Mouse (Mus musculus): ENCODE data around the gene Zfp809. TPM values are rescaled to one million over a fixed set of nuclear protein-coding genes. Genes with fewer than 3 reads are reported as not detected.
"Not testable (repeated sequence)": the region's sequence is repeated elsewhere in the genome, so short reads cannot be mapped to it uniquely, and the experiment has no call there.

Gene Zfp809
- total RNA-seq (2022), result 10 to 100 TPM; 21.2 to 23.1 (median 22.5) TPM

DNA sequence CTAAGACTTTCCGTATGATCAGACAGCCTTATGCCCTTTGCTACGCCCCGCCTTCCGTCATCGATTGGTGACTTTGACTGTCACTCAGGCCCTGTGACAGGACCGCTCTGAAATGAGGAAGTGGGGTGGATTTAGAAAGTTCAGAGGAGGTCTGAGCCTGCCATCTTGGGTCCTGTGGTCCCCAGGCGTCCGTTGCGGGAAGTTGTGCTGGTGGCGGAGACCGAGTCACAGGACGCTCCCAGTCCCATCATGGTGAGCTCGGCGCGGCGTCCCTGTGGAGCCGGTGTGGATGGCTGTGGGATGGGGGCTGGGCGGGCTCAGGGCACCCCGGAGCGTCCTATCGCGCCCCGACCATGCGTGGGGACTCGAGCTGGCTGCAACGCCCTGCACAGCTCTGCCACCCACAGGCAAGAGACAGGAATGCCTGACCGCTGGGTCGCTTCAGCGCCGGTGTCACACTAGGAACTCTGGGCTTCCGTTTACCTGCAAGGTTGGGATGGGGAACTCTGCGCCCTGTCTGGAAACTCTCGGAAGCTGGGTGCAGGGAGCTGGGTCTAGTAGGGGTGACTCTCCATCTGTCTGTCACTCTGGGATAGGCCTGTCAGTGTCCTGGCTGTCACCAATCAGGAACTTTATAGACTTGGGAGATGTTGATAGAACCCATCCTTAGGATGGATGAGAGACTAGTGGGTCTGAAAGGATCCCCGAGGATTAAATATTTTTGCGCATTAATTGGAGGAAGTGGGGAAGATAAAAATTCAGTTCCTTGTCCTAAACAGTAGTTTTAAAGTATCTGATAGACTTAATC is at the start of gene Zfp809:
Zfp809 (plus strand) TSS at position 134 of the 808 bp plus-strand sequence.
- DNase-seq (ENCODE audit: low spot score in 2 of 2), result peak; percentile 98 to 100

GRCm38 (mm10) chr9:22188025-22188611 is 37.4 kb upstream of the Zfp809 start, which contains the start of gene Zfp872:
TSS of gene Zfp872 (plus strand) at chr9:22188090.
- DNase-seq (ENCODE audit: low spot score in 2 of 2), result no peak

- DNase-seq (ENCODE audit: low spot score in 2 of 2), result no peak
These were observed 29.1 kb upstream of the Zfp809 start for GRCm38 (mm10) chr9:22196412-22196811.

DNA sequence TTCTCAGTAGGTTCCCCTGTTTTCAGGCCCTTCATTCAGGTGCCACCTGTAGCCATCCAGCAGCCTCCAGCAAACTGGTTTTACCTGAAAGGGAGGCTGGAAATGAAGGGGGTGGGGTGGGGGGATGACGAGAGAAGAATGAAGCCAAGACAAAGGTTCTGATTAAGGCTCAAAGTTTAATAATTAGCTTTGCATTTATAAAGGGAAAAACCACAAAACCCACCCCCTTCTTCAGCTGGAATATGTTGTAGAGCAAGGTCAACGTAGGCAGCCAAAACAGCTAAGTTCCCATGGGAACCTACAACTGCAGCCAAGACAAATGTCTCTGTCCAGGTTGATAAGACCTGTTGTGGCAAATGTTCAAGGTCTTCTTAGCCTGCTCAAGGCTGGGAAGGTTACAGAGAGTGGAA is 11.7 kb upstream of the Zfp809 start:
- no peak for DNase-seq (ENCODE audit: low spot score in 2 of 2)

DNA sequence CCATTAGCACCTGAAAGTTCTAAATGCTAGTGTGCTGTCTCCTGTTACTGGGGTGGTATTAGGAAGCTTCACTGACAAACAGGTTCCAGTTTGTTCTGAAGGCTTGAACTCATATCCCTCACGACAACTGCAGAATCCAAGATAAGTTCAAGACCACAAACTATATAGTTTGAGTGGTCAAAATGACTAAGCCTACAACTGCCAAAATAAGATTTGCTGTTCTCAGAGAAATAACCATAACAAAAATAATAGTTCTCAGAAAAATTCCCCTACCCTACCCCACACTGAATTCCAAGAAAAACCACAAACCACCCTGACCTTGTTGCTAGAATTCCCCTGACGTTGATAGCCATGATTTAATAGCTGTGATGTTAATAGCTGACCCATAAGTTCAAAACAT is 11.0 kb upstream of the Zfp809 start:
- DNase-seq (ENCODE audit: low spot score in 2 of 2), result no peak

- DNase-seq (ENCODE audit: low spot score in 2 of 2), result no peak
These were observed 8.8 kb upstream of the Zfp809 start for GRCm38 (mm10) chr9:22216705-22217104.

DNA sequence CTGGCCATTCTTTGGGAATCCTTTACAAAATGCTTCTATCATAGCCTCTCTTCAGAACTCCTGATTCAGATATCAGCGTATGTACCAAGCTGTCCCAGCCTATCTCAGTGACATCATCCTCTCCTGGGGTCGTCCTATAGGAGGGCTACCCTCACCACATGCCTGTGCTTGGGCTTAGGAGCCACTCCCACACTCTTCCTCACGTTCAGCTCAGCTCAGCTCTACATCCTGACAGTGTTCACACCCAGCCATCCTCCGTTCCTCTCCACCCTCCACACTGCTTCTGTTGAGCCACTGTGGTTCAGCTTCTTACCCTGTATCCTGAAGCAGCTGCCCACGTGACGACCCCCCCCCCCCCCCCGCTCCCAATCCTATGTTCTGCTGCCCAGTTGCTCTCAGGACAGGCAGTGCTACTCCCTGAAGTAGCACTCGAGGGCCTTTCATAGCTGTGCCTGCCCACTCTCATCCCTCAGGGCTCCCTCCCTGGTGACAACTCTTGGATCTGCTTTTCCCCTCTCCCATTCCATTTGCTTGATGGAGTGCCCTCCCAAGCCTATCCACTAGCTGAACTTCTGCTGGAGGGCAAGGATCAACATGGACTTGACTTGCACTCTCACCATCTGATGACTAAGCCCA is 7.5 kb upstream of the Zfp809 start:
- no peak for DNase-seq (ENCODE audit: low spot score in 2 of 2)

- no peak for DNase-seq (ENCODE audit: low spot score in 2 of 2)
These were observed 1.4 kb upstream of the Zfp809 start for GRCm38 (mm10) chr9:22224066-22224465.

- DNase-seq (ENCODE audit: low spot score in 2 of 2), result no peak
These were observed 694 bp upstream of the Zfp809 start for GRCm38 (mm10) chr9:22224536-22225503.

GRCm38 (mm10) chr9:22226389-22226673 is 817 bp downstream of the Zfp809 start:
- DNase-seq (ENCODE audit: low spot score in 2 of 2), result not testable (repeated sequence)

DNA sequence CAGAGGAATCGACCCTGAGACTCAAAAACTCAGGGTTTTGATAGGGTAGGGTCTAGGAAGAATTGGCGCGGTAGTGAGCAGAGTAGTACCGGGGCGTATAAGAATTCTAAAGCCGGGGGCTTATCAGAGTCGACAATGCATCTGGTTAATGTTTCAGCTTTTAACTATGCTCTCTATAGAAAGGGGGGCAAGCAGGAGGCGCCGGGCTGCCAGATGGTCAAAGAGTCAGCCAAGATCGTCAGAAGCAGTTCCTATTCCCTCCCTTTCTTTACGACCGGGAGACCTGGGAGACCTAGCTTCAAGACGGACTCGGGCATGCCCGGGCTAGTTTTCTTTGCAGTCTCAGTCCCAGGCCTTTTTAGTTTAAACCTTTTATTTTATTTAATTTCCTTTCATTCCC is 1.3 kb downstream of the Zfp809 start:
- DNase-seq (ENCODE audit: low spot score in 2 of 2), result no peak

GRCm38 (mm10) chr9:22229386-22230026 is 4.0 kb downstream of the Zfp809 start:
- no peak for DNase-seq (ENCODE audit: low spot score in 2 of 2)

- DNase-seq (ENCODE audit: low spot score in 2 of 2), result no peak
These were observed 4.5 kb downstream of the Zfp809 start for GRCm38 (mm10) chr9:22230061-22230460.

DNA sequence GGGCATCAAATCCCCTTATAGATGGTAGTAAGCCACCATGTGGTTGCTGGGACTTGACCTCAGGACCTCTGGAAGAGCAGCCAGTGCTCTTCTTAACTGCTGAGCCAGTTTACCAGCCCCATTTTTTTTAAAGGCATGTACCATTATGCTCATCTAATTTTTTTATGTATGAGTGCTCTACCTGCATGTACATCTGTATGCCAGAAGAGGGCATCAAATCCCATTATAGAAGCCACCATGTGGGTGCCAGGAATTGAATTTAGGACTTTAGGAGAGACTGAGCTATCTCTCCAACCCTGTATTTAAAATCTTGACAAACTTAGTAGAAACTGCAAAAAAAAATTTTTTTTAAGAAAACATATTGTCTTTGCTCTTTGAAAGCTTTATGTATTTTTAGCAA is 5.0 kb downstream of the Zfp809 start:
- DNase-seq (ENCODE audit: low spot score in 2 of 2), result no peak

DNA sequence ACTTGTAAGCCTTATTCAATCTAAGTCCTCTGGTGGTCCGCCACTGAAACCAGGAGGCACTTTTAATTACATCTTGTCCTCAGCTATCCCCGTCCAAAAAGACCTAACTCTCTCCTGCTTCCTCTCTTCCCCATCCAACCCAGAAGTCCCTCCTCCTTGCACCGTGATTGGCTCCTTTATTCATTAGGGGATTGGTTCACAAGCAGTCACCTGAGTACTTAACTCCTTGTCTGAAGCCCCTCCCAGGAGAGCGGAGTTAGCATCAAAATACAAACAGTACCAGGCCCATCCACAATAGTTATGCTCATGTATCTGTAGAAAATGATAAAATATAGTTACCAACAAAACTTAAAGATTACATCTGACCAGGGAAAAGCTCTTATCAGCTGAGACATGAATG is 14.5 kb downstream of the Zfp809 start:
- DNase-seq (ENCODE audit: low spot score in 2 of 2), result no peak

DNA sequence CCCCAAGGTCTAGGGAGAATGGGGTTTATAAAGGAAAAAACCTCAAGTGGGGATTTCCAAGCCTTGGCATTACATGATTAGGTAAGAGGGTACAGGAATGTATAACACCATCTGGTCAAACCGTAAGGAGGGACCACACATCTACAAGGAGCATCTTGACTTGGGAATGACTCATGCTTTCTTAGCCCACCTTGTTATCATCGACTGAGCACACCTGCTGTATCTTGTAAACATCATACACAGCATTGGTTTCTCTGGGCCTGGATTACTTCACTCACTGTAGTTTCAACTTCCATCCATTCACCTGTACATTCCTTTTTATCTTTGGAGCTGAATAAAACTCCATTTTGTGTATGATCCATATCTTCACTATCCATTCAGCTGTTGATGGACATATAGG is 18.7 kb downstream of the Zfp809 start:
- DNase-seq (ENCODE audit: low spot score in 2 of 2), result no peak

GRCm38 (mm10) chr9:22256579-22256978 is 31.1 kb downstream of the Zfp809 start:
- no peak for DNase-seq (ENCODE audit: low spot score in 2 of 2)

DNA sequence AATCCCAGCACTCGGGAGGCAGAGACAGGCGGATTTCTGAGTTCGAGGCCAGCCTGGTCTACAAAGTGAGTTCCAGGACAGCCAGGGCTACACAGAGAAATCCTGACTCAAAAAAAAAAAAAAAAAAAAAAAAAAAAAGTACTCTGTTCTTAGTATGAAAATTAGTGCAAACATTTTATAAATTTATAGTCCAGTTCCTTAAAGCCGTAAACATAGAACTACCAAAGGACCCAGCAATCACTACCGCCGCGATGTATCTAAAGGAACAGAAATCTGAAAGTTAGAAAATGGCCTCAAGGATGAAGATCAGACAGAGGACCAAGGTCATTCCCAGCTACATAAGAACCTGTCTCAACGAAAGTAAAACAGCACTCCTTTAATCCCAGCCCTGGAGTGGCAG is 33.3 kb downstream of the Zfp809 start:
- DNase-seq (ENCODE audit: low spot score in 2 of 2), result no peak

GRCm38 (mm10) chr9:22259184-22260091 is 33.9 kb downstream of the Zfp809 start, which contains the start of gene Zfp599:
TSS of gene Zfp599 (minus strand) at chr9:22259895.
- DNase-seq (ENCODE audit: low spot score in 2 of 2), result peak; percentile 43 to 68

- no peak for DNase-seq (ENCODE audit: low spot score in 2 of 2)
These were observed 34.5 kb downstream of the Zfp809 start for GRCm38 (mm10) chr9:22260092-22260422.
